Mouse (Mus musculus) midbrain, embryonic 15.5 days (tissue): Measurements from ENCODE around the gene Fgd3. TPM values are rescaled to one million over a fixed set of nuclear protein-coding genes. Genes with fewer than 3 reads are reported as not detected.

Experiments
- ATAC-seq: fragments of 200-750 bp; cut with Nextera tagmentation; replicated peaks from 2 replicates; pipeline ENCODE4 v1.8.0; 2017; ENCODE audit warnings: moderate TSS enrichment
- H3K27ac ChIP-seq: fragments of 300-500 bp; sonication (generic); 2 replicates; pipeline ENCODE4 v1.5.1; 2015; ENCODE audit warnings: mild to moderate bottlenecking, inconsistent platforms
- H3K27me3 ChIP-seq: fragments of 300-500 bp; sonication (generic); replicated peaks from 2 replicates; pipeline ENCODE4 v1.6.1; 2015; ENCODE audit warnings: inconsistent platforms
- H3K36me3 ChIP-seq: fragments of 300-500 bp; sonication (generic); replicated peaks from 2 replicates; pipeline ENCODE4 v1.6.1; 2015; ENCODE audit warnings: inconsistent platforms
- H3K4me1 ChIP-seq: fragments of 300-500 bp; sonication (generic); 2 replicates; pipeline ENCODE4 v1.6.1; 2015; ENCODE audit warnings: inconsistent platforms
- H3K4me2 ChIP-seq: fragments of 300-500 bp; sonication (generic); 2 replicates; pipeline ENCODE4 v1.6.1; 2015; ENCODE audit warnings: inconsistent platforms, mild to moderate bottlenecking, moderate library complexity
- H3K4me3 ChIP-seq: fragments of 300-500 bp; sonication (generic); 2 replicates; pipeline ENCODE4 v1.5.1; 2015; ENCODE audit warnings: mild to moderate bottlenecking, inconsistent platforms
- H3K9ac ChIP-seq: fragments of 300-500 bp; sonication (generic); 2 replicates; pipeline ENCODE4 v1.6.1; 2015; ENCODE audit warnings: mild to moderate bottlenecking, inconsistent platforms
- H3K9me3 ChIP-seq: fragments of 300-500 bp; sonication (generic); 2 replicates; pipeline ENCODE4 v1.6.1; 2016; ENCODE audit warnings: inconsistent platforms
- WGBS: fragments of 180-500 bp; shearing (Covaris S2); methylation state at CpG from one replicate; pipeline ENCODE4 v1.1.7; 2015; ENCODE audit warnings: mixed read lengths; 5-methylcytosine and 5-hydroxymethylcytosine counted together
- polyA plus RNA-seq: library from polyadenylated mRNA; unstranded; fragments of >200 nt; fragmentation: Nextera tagmentation; extraction: Ambion mirVana; gene quantifications from 2 replicates; pipeline ENCODE4 v1.2.1, GENCODE M21; 2015

Fgd3 gene
- polyA plus RNA-seq, 1 experiment from 2014 or later: 3.1 TPM

- ATAC-seq: no peak
- no peaks in the 10 kb centered on the region for H3K27me3 ChIP-seq
- H3K9ac ChIP-seq: no peak overlapping the region
- H3K4me1 ChIP-seq: no peaks in the 10 kb centered on the region
- no peak overlapping the region for H3K4me3 ChIP-seq
- H3K4me2 ChIP-seq: no peak overlapping the region
- WGBS: 61% methylated on average over 1 of the region's 1 CpGs
- H3K9me3 ChIP-seq: no peaks in the 10 kb centered on the region
- H3K36me3 ChIP-seq: no peaks in the 10 kb centered on the region
- H3K27ac ChIP-seq: no peak overlapping the region
These were observed 28.7 kb downstream of the Fgd3 start for GRCm38 (mm10) chr13:49291398-49291797.

- Histone ChIP-seq H3K36me3 (no peaks in the 10 kb centered on the region), H3K27ac (no peak overlapping the region), H3K27me3 (no peaks in the 10 kb centered on the region), H3K9me3 (no peaks in the 10 kb centered on the region), H3K4me1 (no peaks in the 10 kb centered on the region), H3K9ac (no peak overlapping the region), H3K4me2 (no peak overlapping the region), H3K4me3 (no peak overlapping the region)
- no peak for ATAC-seq
- 88% methylated on average over 6 of the region's 6 CpGs for WGBS
These were observed 32.9 kb downstream of the Fgd3 start for GRCm38 (mm10) chr13:49287224-49287623.

- Histone ChIP-seq H3K9me3 (no peaks in the 10 kb centered on the region), H3K36me3 (no peaks in the 10 kb centered on the region), H3K4me1 (no peaks in the 10 kb centered on the region), H3K9ac (no peak overlapping the region), H3K27ac (no peak overlapping the region), H3K4me2 (no peak overlapping the region), H3K4me3 (no peak overlapping the region), H3K27me3 (no peaks in the 10 kb centered on the region)
- 88% methylated on average over 3 of the region's 3 CpGs for WGBS
- no peak for ATAC-seq
These were observed 33.4 kb downstream of the Fgd3 start for GRCm38 (mm10) chr13:49286750-49287149.

DNA sequence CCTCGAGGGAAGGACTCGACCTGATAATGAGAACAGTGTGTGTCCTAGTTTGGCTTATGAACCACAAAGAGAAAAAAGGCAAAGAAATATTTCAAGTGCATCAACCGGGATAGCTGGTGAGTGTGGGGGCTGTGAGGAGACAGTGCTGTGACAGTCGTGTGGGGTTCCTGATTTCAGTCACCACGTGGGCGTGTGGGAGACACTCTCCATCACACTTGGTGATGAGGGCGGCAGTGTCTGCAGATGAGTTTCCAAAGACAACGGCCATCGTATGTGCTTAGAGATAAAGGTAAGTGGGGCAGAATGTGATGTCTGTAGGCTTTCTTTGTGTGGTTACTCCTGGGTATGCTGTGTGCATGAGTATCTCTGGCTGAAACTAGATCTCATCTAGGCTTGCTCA, 36.4 kb downstream of the Fgd3 start:
- Histone ChIP-seq H3K4me1 (no peaks in the 10 kb centered on the region), H3K9me3 (no peaks in the 10 kb centered on the region), H3K27me3 (no peaks in the 10 kb centered on the region), H3K9ac (no peak overlapping the region), H3K4me2 (no peak overlapping the region), H3K4me3 (no peak overlapping the region), H3K27ac (no peak overlapping the region), H3K36me3 (peaks cover 9% of the 10 kb centered on the region)
- WGBS: 79% methylated on average over 9 of the region's 9 CpGs
- ATAC-seq: no peak

GRCm38 (mm10) chr13:49282168-49282567, 37.9 kb downstream of the Fgd3 start:
- no peak overlapping the region for H3K4me2 ChIP-seq
- 65% methylated on average over 2 of the region's 2 CpGs for WGBS
- H3K9ac ChIP-seq: no peak overlapping the region
- H3K36me3 ChIP-seq: peaks cover 9% of the 10 kb centered on the region
- no peak for ATAC-seq
- no peak overlapping the region for H3K4me3 ChIP-seq
- H3K9me3 ChIP-seq: no peaks in the 10 kb centered on the region
- H3K4me1 ChIP-seq: no peaks in the 10 kb centered on the region
- H3K27me3 ChIP-seq: no peaks in the 10 kb centered on the region
- H3K27ac ChIP-seq: no peak overlapping the region

GRCm38 (mm10) chr13:49271831-49272765, 48.0 kb downstream of the Fgd3 start:
- Histone ChIP-seq H3K9me3 (no peaks in the 10 kb centered on the region), H3K4me2 (no peak overlapping the region), H3K36me3 (no peaks in the 10 kb centered on the region), H3K27me3 (no peaks in the 10 kb centered on the region), H3K27ac (no peak overlapping the region), H3K4me1 (no peaks in the 10 kb centered on the region), H3K4me3 (no peak overlapping the region), H3K9ac (no peak overlapping the region)
- no peak for ATAC-seq
- 74% methylated on average over 5 of the region's 5 CpGs for WGBS

- H3K4me3 ChIP-seq: no peak overlapping the region
- H3K36me3 ChIP-seq: no peaks in the 10 kb centered on the region
- no peak overlapping the region for H3K27ac ChIP-seq
- no peaks in the 10 kb centered on the region for H3K4me1 ChIP-seq
- H3K4me2 ChIP-seq: no peak overlapping the region
- 91% methylated on average over 8 of the region's 8 CpGs for WGBS
- no peak for ATAC-seq
- H3K9me3 ChIP-seq: no peaks in the 10 kb centered on the region
- H3K27me3 ChIP-seq: no peaks in the 10 kb centered on the region
- no peak overlapping the region for H3K9ac ChIP-seq
These were observed 49.6 kb downstream of the Fgd3 start for GRCm38 (mm10) chr13:49270500-49270899.

- no peak overlapping the region for H3K9ac ChIP-seq
- no peak overlapping the region for H3K4me3 ChIP-seq
- H3K36me3 ChIP-seq: no peaks in the 10 kb centered on the region
- no peaks in the 10 kb centered on the region for H3K9me3 ChIP-seq
- H3K27me3 ChIP-seq: no peaks in the 10 kb centered on the region
- no peak overlapping the region for H3K27ac ChIP-seq
- H3K4me1 ChIP-seq: no peaks in the 10 kb centered on the region
- H3K4me2 ChIP-seq: no peak overlapping the region
- no peak for ATAC-seq
- 84% methylated on average over 2 of the region's 2 CpGs for WGBS
These were observed 52.5 kb downstream of the Fgd3 start for GRCm38 (mm10) chr13:49267645-49268044.

GRCm38 (mm10) chr13:49260036-49260722, 59.9 kb downstream of the Fgd3 start:
- H3K27me3 ChIP-seq: no peaks in the 10 kb centered on the region
- H3K4me3 ChIP-seq: no peak overlapping the region
- no peak overlapping the region for H3K4me2 ChIP-seq
- no peaks in the 10 kb centered on the region for H3K36me3 ChIP-seq
- H3K9me3 ChIP-seq: no peaks in the 10 kb centered on the region
- H3K4me1 ChIP-seq: no peaks in the 10 kb centered on the region
- no peak overlapping the region for H3K9ac ChIP-seq
- WGBS: 81% methylated on average over 15 of the region's 15 CpGs
- ATAC-seq: no peak
- H3K27ac ChIP-seq: no peak overlapping the region

DNA sequence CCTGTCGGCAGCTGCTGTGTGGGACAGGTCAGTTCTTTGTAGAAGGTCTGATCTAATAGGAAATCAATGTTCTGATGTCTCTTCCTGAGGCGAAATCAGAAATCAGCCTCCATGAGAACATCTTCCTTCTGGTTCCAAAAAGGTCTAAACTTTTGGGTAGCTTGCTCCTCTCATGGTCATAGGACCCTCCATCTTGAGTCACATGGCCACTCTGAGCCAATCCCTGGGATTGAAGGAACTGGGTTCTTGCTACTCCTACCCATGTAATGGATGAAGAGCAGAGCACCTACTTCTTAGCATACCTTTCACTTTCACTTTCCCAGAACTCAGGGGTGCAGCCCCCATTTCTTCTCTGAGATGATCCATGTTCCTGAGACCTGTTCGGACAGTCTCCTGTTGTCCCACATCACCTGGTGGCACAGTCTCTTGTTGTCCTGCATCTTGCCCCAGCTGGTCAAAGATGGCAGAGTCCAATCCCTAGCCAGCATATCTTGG, 62.2 kb downstream of the Fgd3 start:
- Histone ChIP-seq H3K4me1 (no peaks in the 10 kb centered on the region), H3K9ac (no peak overlapping the region), H3K27me3 (no peaks in the 10 kb centered on the region), H3K27ac (no peak overlapping the region), H3K4me2 (no peak overlapping the region), H3K36me3 (no peaks in the 10 kb centered on the region), H3K9me3 (no peaks in the 10 kb centered on the region), H3K4me3 (no peak overlapping the region)
- ATAC-seq: no peak
- WGBS: 83% methylated on average over 3 of the region's 3 CpGs

- H3K4me2 ChIP-seq: no peak overlapping the region
- no peak for ATAC-seq
- H3K9ac ChIP-seq: no peak overlapping the region
- no peak overlapping the region for H3K27ac ChIP-seq
- no peaks in the 10 kb centered on the region for H3K36me3 ChIP-seq
- no peaks in the 10 kb centered on the region for H3K9me3 ChIP-seq
- WGBS: 87% methylated on average over 13 of the region's 13 CpGs
- peaks cover 8% of the 10 kb centered on the region for H3K4me1 ChIP-seq
- peaks cover 8% of the 10 kb centered on the region for H3K27me3 ChIP-seq
- no peak overlapping the region for H3K4me3 ChIP-seq
These were observed 67.4 kb downstream of the Fgd3 start for GRCm38 (mm10) chr13:49252746-49253145.

- H3K9me3 ChIP-seq: no peaks in the 10 kb centered on the region
- H3K9ac ChIP-seq: no peak overlapping the region
- WGBS: 79% methylated on average over 2 of the region's 2 CpGs
- H3K36me3 ChIP-seq: no peaks in the 10 kb centered on the region
- no peak overlapping the region for H3K4me2 ChIP-seq
- ATAC-seq: no peak
- peaks cover 15% of the 10 kb centered on the region for H3K27me3 ChIP-seq
- peaks cover 10% of the 10 kb centered on the region for H3K4me1 ChIP-seq
- H3K4me3 ChIP-seq: no peak overlapping the region
- H3K27ac ChIP-seq: no peak overlapping the region
These were observed 68.0 kb downstream of the Fgd3 start for GRCm38 (mm10) chr13:49252113-49252512.
